Mouse (Mus musculus) gonadal fat pad, adult 2 months (tissue): ENCODE measurements around the gene Sart1. TPM values are rescaled to one million over a fixed set of nuclear protein-coding genes. Genes with fewer than 3 reads are reported as not detected.
"Not testable (repeated sequence)": the region's sequence is repeated elsewhere in the genome, so short reads cannot be mapped to it uniquely, and the experiment has no call there.

ENCODE experiments used
- DNase-seq: peaks from one replicate; pipeline ENCODE4 v3.0.0-alpha.2; 2012; ENCODE audit warnings: low read depth
- polyA plus RNA-seq: library from polyadenylated mRNA; depleted of rRNA; stranded (reverse); fragments of >200 nt; gene quantifications from 2 replicates; pipeline ENCODE4 v1.2.3, GENCODE M21; 2012

The Sart1 gene
- polyA plus RNA-seq, 1 experiment: 18.1 TPM

GRCm38 (mm10) chr19:5370932-5371331 is 17.6 kb downstream of the Sart1 start:
- no peak for DNase-seq

- no peak for DNase-seq
Measured at GRCm38 (mm10) chr19:5367455-5367854, 21.0 kb downstream of the Sart1 start.

GRCm38 (mm10) chr19:5367053-5367359 is 21.5 kb downstream of the Sart1 start, which contains the start of gene Banf1:
Gene Banf1, minus strand, starts transcription at chr19:5367168.
- DNase-seq: no peak

GRCm38 (mm10) chr19:5366175-5367052 is 22.1 kb downstream of the Sart1 start, which contains the start of gene Eif1ad:
Gene Eif1ad, plus strand, starts transcription at chr19:5366741.
- DNase-seq: no peak

GRCm38 (mm10) chr19:5365751-5366150 is 22.8 kb downstream of the Sart1 start:
- DNase-seq: no peak

GRCm38 (mm10) chr19:5364124-5364523 is 24.4 kb downstream of the Sart1 start:
- DNase-seq: no peak

- no peak for DNase-seq
Measured at GRCm38 (mm10) chr19:5362186-5362585, 26.3 kb downstream of the Sart1 start.

- no peak for DNase-seq
Measured at GRCm38 (mm10) chr19:5356080-5356479, 32.4 kb downstream of the Sart1 start.

GRCm38 (mm10) chr19:5353609-5354008 is 34.9 kb downstream of the Sart1 start:
- DNase-seq: no peak

- not testable (repeated sequence) for DNase-seq
Measured at GRCm38 (mm10) chr19:5349502-5349873, 39.0 kb downstream of the Sart1 start, which contains the start of gene Cst6. Gene Cst6, minus strand, starts transcription at chr19:5349574.

- DNase-seq: no peak
Measured at GRCm38 (mm10) chr19:5348526-5349501, 39.7 kb downstream of the Sart1 start.

GRCm38 (mm10) chr19:5348064-5348463 is 40.4 kb downstream of the Sart1 start:
- no peak for DNase-seq

- no peak for DNase-seq
Measured at GRCm38 (mm10) chr19:5345297-5346131, 43.0 kb downstream of the Sart1 start.

- no peak for DNase-seq
Measured at GRCm38 (mm10) chr19:5341360-5341759, 47.1 kb downstream of the Sart1 start.

- DNase-seq: no peak
Measured at GRCm38 (mm10) chr19:5337975-5338374, 50.5 kb downstream of the Sart1 start.

- no peak for DNase-seq
Measured at GRCm38 (mm10) chr19:5335441-5335840, 53.1 kb downstream of the Sart1 start, which contains the start of gene Catsper1. Gene Catsper1, plus strand, starts transcription at chr19:5335741.

GRCm38 (mm10) chr19:5334741-5335140 is 53.8 kb downstream of the Sart1 start:
- DNase-seq: no peak

GRCm38 (mm10) chr19:5327970-5328369 is 60.5 kb downstream of the Sart1 start:
- DNase-seq: no peak
